Mouse (Mus musculus): ENCODE results near the gene Gm13693. TPM values are rescaled to one million over a fixed set of nuclear protein-coding genes. Genes with fewer than 3 reads are reported as not detected.

The Gm13693 gene
- not detected for polyA plus RNA-seq (2014; fragmentation: Illumina TruSeq; extraction: RNeasy Lipid Tissue Mini Kit (QIAGEN cat#74804); ENCODE audit: low replicate concordance)

DNA sequence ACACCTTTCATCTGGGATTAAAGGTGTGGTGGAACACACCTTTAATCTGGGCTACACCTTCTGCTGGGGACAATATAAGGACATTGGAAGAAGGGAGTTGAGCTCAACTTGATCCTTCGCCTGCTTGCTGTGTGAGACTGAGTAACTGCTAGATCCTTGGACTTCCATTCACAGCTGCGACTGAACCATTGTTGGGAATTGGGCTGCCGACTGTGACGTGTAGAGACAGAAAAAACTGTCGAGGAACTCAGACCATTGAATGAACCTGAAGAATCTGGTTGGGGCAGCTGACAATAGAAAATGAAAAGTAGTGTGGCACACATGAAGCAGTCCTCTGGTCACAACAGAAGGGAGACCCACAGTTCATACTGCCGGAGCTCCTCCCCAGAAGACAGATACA, at the start of gene Gm13693:
Gene Gm13693, plus strand, starts transcription at position 301 of the 400 bp plus-strand sequence.

DNA sequence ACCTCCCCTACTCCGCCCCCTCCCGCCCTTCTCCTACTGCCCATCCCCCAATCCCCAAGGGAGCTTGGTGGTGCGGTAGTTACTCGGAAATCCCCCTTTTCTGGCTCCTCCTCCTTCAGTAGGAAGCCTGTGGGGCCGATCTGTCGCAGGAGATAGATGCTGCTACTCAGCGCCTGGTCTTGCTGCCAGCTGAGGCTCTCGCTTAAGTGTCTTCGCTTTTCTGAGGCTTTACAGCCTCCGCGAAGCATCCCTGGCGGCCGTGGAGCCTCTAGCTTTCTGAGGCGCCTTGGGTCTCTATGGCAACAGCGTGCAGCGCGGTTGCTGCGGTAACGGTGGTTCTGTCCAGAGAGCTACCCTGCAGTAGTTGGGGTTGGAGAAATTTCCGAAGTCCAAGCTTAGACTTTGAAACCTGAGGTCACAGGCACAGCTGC, 20.4 kb upstream of the Gm13693 start, which contains the start of gene Zswim2:
Gene Zswim2, minus strand, starts transcription at position 298 of the 431 bp plus-strand sequence.

GRCm38 (mm10) chr2:83955393-83955792, 5.9 kb upstream of the Gm13693 start, which contains the start of gene Gm13698:
Gene Gm13698 (plus strand): TSS chr2:83955693.

GRCm38 (mm10) chr2:83967013-83967412, 5.7 kb downstream of the Gm13693 start, which contains the start of gene Gm13695:
Gene Gm13695 (plus strand): TSS chr2:83967313.

DNA sequence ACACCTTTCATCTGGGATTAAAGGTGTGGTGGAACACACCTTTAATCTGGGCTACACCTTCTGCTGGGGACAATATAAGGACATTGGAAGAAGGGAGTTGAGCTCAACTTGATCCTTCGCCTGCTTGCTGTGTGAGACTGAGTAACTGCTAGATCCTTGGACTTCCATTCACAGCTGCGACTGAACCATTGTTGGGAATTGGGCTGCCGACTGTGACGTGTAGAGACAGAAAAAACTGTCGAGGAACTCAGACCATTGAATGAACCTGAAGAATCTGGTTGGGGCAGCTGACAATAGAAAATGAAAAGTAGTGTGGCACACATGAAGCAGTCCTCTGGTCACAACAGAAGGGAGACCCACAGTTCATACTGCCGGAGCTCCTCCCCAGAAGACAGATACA, 11.5 kb downstream of the Gm13693 start, which contains the start of gene Gm13696:
Gene Gm13696, plus strand, starts transcription at position 301 of the 400 bp plus-strand sequence.

GRCm38 (mm10) chr2:83978633-83979032, 17.3 kb downstream of the Gm13693 start, which contains the start of gene Gm13694:
Gene Gm13694 (plus strand): TSS chr2:83978933.

GRCm38 (mm10) chr2:83984443-83984842, 23.1 kb downstream of the Gm13693 start, which contains the start of gene Gm13697:
Gene Gm13697 (plus strand): TSS chr2:83984743.

GRCm38 (mm10) chr2:83990253-83990652, 28.9 kb downstream of the Gm13693 start, which contains the start of gene Gm13691:
Gene Gm13691 (plus strand): TSS chr2:83990553.

Other genes with a start within 250 kb of the Gm13693 start
- gene Itgav, start 237.1 kb upstream of the Gm13693 start, polyA plus RNA-seq (2014; fragmentation: Illumina TruSeq; extraction: RNeasy Lipid Tissue Mini Kit (QIAGEN cat#74804); ENCODE audit: low replicate concordance) = 39.8 TPM
- 5.2 TPM for gene Fam171b, start 148.9 kb upstream of the Gm13693 start, polyA plus RNA-seq (2014; fragmentation: Illumina TruSeq; extraction: RNeasy Lipid Tissue Mini Kit (QIAGEN cat#74804); ENCODE audit: low replicate concordance)
- gene Zswim2, start 20.3 kb upstream of the Gm13693 start, polyA plus RNA-seq (2014; fragmentation: Illumina TruSeq; extraction: RNeasy Lipid Tissue Mini Kit (QIAGEN cat#74804); ENCODE audit: low replicate concordance) = not detected
- not detected for gene Gm13698, start 5.8 kb upstream of the Gm13693 start, polyA plus RNA-seq (2014; fragmentation: Illumina TruSeq; extraction: RNeasy Lipid Tissue Mini Kit (QIAGEN cat#74804); ENCODE audit: low replicate concordance)
- gene Gm13695, start 5.8 kb downstream of the Gm13693 start, polyA plus RNA-seq (2014; fragmentation: Illumina TruSeq; extraction: RNeasy Lipid Tissue Mini Kit (QIAGEN cat#74804); ENCODE audit: low replicate concordance) = not detected
- gene Gm13696, start 11.6 kb downstream of the Gm13693 start, polyA plus RNA-seq (2014; fragmentation: Illumina TruSeq; extraction: RNeasy Lipid Tissue Mini Kit (QIAGEN cat#74804); ENCODE audit: low replicate concordance) = not detected
- gene Gm13694, start 17.4 kb downstream of the Gm13693 start, polyA plus RNA-seq (2014; fragmentation: Illumina TruSeq; extraction: RNeasy Lipid Tissue Mini Kit (QIAGEN cat#74804); ENCODE audit: low replicate concordance) = not detected
- not detected for gene Gm13697, start 23.2 kb downstream of the Gm13693 start, polyA plus RNA-seq (2014; fragmentation: Illumina TruSeq; extraction: RNeasy Lipid Tissue Mini Kit (QIAGEN cat#74804); ENCODE audit: low replicate concordance)
- gene Gm13691, start 29.1 kb downstream of the Gm13693 start, polyA plus RNA-seq (2014; fragmentation: Illumina TruSeq; extraction: RNeasy Lipid Tissue Mini Kit (QIAGEN cat#74804); ENCODE audit: low replicate concordance) = not detected

All from small intestine, adult 10 weeks (tissue).